Mouse (Mus musculus) embryonic facial prominence, embryonic 12.5 days (tissue): Measurements from ENCODE around the gene 4632433K11Rik. TPM values are rescaled to one million over a fixed set of nuclear protein-coding genes. Genes with fewer than 3 reads are reported as not detected.

Source experiments
- ATAC-seq: fragments of 200-750 bp; cut with Nextera tagmentation; 2 replicates; pipeline ENCODE4 v1.8.0; 2017; ENCODE audit not compliant: insufficient number of reproducible peaks, insufficient read depth, low FRiP score, low TSS enrichment
- H3K27ac ChIP-seq: fragments of 300-500 bp; sonication (generic); 2 replicates; pipeline ENCODE4 v1.5.1; 2016; ENCODE audit warnings: mild to moderate bottlenecking
- H3K27me3 ChIP-seq: fragments of 300-500 bp; sonication (generic); 2 replicates; pipeline ENCODE4 v1.6.1; 2016; ENCODE audit warnings: mild to moderate bottlenecking, moderate library complexity
- H3K36me3 ChIP-seq: fragments of 300-500 bp; sonication (generic); 2 replicates; pipeline ENCODE4 v1.6.1; 2016; ENCODE audit warnings: mild to moderate bottlenecking
- H3K4me1 ChIP-seq: fragments of 300-500 bp; sonication (generic); 2 replicates; pipeline ENCODE4 v1.6.1; 2016
- H3K4me2 ChIP-seq: fragments of 300-500 bp; sonication (generic); replicated peaks from 2 replicates; pipeline ENCODE4 v1.6.1; 2016; ENCODE audit warnings: mild to moderate bottlenecking, moderate library complexity
- H3K4me3 ChIP-seq: fragments of 300-500 bp; sonication (generic); 2 replicates; pipeline ENCODE4 v1.5.1; 2016; ENCODE audit warnings: mild to moderate bottlenecking
- H3K9ac ChIP-seq: fragments of 300-500 bp; sonication (generic); 2 replicates; pipeline ENCODE4 v1.6.1; 2016; ENCODE audit warnings: mild to moderate bottlenecking, moderate library complexity
- H3K9me3 ChIP-seq: fragments of 300-500 bp; sonication (generic); 2 replicates; pipeline ENCODE4 v1.6.1; 2016; ENCODE audit warnings: mild to moderate bottlenecking, moderate library complexity
- WGBS: fragments of 180-500 bp; shearing (Covaris S2); methylation state at CpG from one replicate; pipeline ENCODE4 v1.1.7; 2016; 5-methylcytosine and 5-hydroxymethylcytosine counted together
- polyA plus RNA-seq: library from polyadenylated mRNA; unstranded; fragments of >200 nt; fragmentation: Nextera tagmentation; extraction: Ambion mirVana; gene quantifications from 2 replicates; pipeline ENCODE4 v1.2.1, GENCODE M21; 2016

Gene 4632433K11Rik
- polyA plus RNA-seq, 1 experiment from 2014 or later: not detected

- H3K4me2 ChIP-seq: peak within 1 kb of the TSS; percentile 82
Measured at GRCm38 (mm10) chr7:5080010-5080751, 46.3 kb downstream of the 4632433K11Rik start, which contains the start of gene Epn1. Gene Epn1, plus strand, starts transcription at chr7:5080235.

GRCm38 (mm10) chr7:5080815-5081214 lies 46.9 kb downstream of the 4632433K11Rik start:
- H3K36me3 ChIP-seq: peaks cover 47% of the 10 kb centered on the region
- peaks cover 7% of the 10 kb centered on the region for H3K4me1 ChIP-seq
- 15% methylated on average over 6 of the region's 6 CpGs for WGBS
- peak overlapping the region; percentile 94 for H3K27ac ChIP-seq
- H3K4me2 ChIP-seq: peak overlapping the region; percentile 82
- ATAC-seq: no peak
- H3K27me3 ChIP-seq: no peaks in the 10 kb centered on the region
- peak overlapping the region; percentile 98 for H3K4me3 ChIP-seq
- peak overlapping the region; percentile 99 for H3K9ac ChIP-seq
- no peaks in the 10 kb centered on the region for H3K9me3 ChIP-seq

More at GRCm38 (mm10) chr7:5080010-5080751, 46.3 kb downstream of the 4632433K11Rik start, which contains the start of gene Epn1:
- peaks cover 50% of the 10 kb centered on the region for H3K36me3 ChIP-seq
- peak within 1 kb of the TSS; percentile 99 for H3K9ac ChIP-seq
- H3K27me3 ChIP-seq: no peaks in the 10 kb centered on the region
- peak; percentile 96 for ATAC-seq
- WGBS: under 1% methylated on average over 67 of the region's 81 CpGs
- H3K4me3 ChIP-seq: peak within 1 kb of the TSS; percentile 98
- H3K4me1 ChIP-seq: peaks cover 7% of the 10 kb centered on the region
- H3K27ac ChIP-seq: peak within 1 kb of the TSS; percentile 94
- H3K9me3 ChIP-seq: no peaks in the 10 kb centered on the region

GRCm38 (mm10) chr7:5081241-5081640 lies 47.3 kb downstream of the 4632433K11Rik start:
- no peak for ATAC-seq
- H3K27ac ChIP-seq: no peak overlapping the region
- H3K9me3 ChIP-seq: no peaks in the 10 kb centered on the region
- peaks cover 7% of the 10 kb centered on the region for H3K4me1 ChIP-seq
- H3K4me3 ChIP-seq: peak overlapping the region; percentile 98
- H3K36me3 ChIP-seq: peaks cover 47% of the 10 kb centered on the region
- 77% methylated on average over 6 of the region's 6 CpGs for WGBS
- H3K4me2 ChIP-seq: peak overlapping the region; percentile 82
- H3K9ac ChIP-seq: peak overlapping the region; percentile 99
- H3K27me3 ChIP-seq: no peaks in the 10 kb centered on the region

- peaks cover 7% of the 10 kb centered on the region for H3K4me1 ChIP-seq
- 0 out of 2 replicates have a peak overlapping the region, but pooled peaks have one; percentile 98 for H3K4me3 ChIP-seq
- WGBS: 96% methylated on average over 2 of the region's 2 CpGs
- peaks cover 45% of the 10 kb centered on the region for H3K36me3 ChIP-seq
- peak overlapping the region; percentile 82; the same call in 1 of the 2 replicates for H3K4me2 ChIP-seq
- H3K9me3 ChIP-seq: no peaks in the 10 kb centered on the region
- no peak overlapping the region for H3K27ac ChIP-seq
- no peaks in the 10 kb centered on the region for H3K27me3 ChIP-seq
- H3K9ac ChIP-seq: peak overlapping the region; percentile 99; the same call in 1 of the 2 replicates
- ATAC-seq: no peak
Measured at GRCm38 (mm10) chr7:5081939-5082338, 48.0 kb downstream of the 4632433K11Rik start.

GRCm38 (mm10) chr7:5083325-5084105 lies 49.6 kb downstream of the 4632433K11Rik start:
- peaks cover 7% of the 10 kb centered on the region for H3K4me1 ChIP-seq
- ATAC-seq: no peak
- no peak overlapping the region for H3K4me2 ChIP-seq
- no peak overlapping the region for H3K27ac ChIP-seq
- H3K9me3 ChIP-seq: no peaks in the 10 kb centered on the region
- H3K4me3 ChIP-seq: no peak overlapping the region
- peaks cover 42% of the 10 kb centered on the region for H3K36me3 ChIP-seq
- no peak overlapping the region for H3K9ac ChIP-seq
- WGBS: 92% methylated on average over 18 of the region's 18 CpGs
- H3K27me3 ChIP-seq: no peaks in the 10 kb centered on the region

Other genes with a start within 250 kb of the 4632433K11Rik start
- gene Tmem238, start 244.5 kb upstream of the 4632433K11Rik start, polyA plus RNA-seq: 5.8 and 6.2 TPM in 2 replicates
- gene Rpl28, start 241.2 kb upstream of the 4632433K11Rik start, polyA plus RNA-seq: 388 and 404 TPM in 2 replicates
- gene Ube2s, start 221.5 kb upstream of the 4632433K11Rik start, polyA plus RNA-seq: 422 and 452 TPM in 2 replicates
- 0.48 and 0.52 TPM in 2 replicates for gene Shisa7, start 189.4 kb upstream of the 4632433K11Rik start, polyA plus RNA-seq
- gene Isoc2b, start 163.9 kb upstream of the 4632433K11Rik start, polyA plus RNA-seq: 4.1 and 4.4 TPM in 2 replicates
- 0.74 and 0.93 TPM in 2 replicates for gene Isoc2a, start 157.0 kb upstream of the 4632433K11Rik start, polyA plus RNA-seq
- not detected in 2 replicates for gene Gm36210, start 127.6 kb upstream of the 4632433K11Rik start, polyA plus RNA-seq
- gene Zfp628, start 118.9 kb upstream of the 4632433K11Rik start, polyA plus RNA-seq: 4.0 and 4.3 TPM in 2 replicates
- 5.4 and 7.7 TPM in 2 replicates for gene Nat14, start 112.1 kb upstream of the 4632433K11Rik start, polyA plus RNA-seq
- gene Ssc5d, start 108.3 kb upstream of the 4632433K11Rik start, polyA plus RNA-seq: 1.5 and 1.6 TPM in 2 replicates
- gene Sbk2, start 69.7 kb upstream of the 4632433K11Rik start, polyA plus RNA-seq: 0.20 and 0.32 TPM in 2 replicates
- gene Sbk3, start 63.0 kb upstream of the 4632433K11Rik start, polyA plus RNA-seq: 0.06 TPM in 1 of 2 replicates, not detected in the other
- 43.3 and 46.7 TPM in 2 replicates for gene Zfp579, start 38.0 kb upstream of the 4632433K11Rik start, polyA plus RNA-seq
- gene Zfp524, start 19.7 kb upstream of the 4632433K11Rik start, polyA plus RNA-seq: 9.3 and 10.6 TPM in 2 replicates
- 58.9 and 59.3 TPM in 2 replicates for gene Fiz1, start 19.4 kb upstream of the 4632433K11Rik start, polyA plus RNA-seq
- not detected in 2 replicates for gene Gm44973, start 18.6 kb upstream of the 4632433K11Rik start, polyA plus RNA-seq
- gene Zfp865, start 13.7 kb upstream of the 4632433K11Rik start, polyA plus RNA-seq: 8.2 TPM in 2 replicates
- 35.5 and 38.4 TPM in 2 replicates for gene Ccdc106, start 13.6 kb upstream of the 4632433K11Rik start, polyA plus RNA-seq
- gene Zfp784, start 4.3 kb downstream of the 4632433K11Rik start, polyA plus RNA-seq: 5.4 and 5.7 TPM in 2 replicates
- 36.4 and 41.8 TPM in 2 replicates for gene Zfp580, start 17.4 kb downstream of the 4632433K11Rik start, polyA plus RNA-seq
- gene U2af2, start 28.0 kb downstream of the 4632433K11Rik start, polyA plus RNA-seq: 159 and 161 TPM in 2 replicates
- gene Epn1, start 46.1 kb downstream of the 4632433K11Rik start, polyA plus RNA-seq: 66.0 and 67.2 TPM in 2 replicates
- gene Rfpl4, start 82.8 kb downstream of the 4632433K11Rik start, polyA plus RNA-seq: not detected in 2 replicates
- 0.22 and 0.27 TPM in 2 replicates for gene Rasl2-9, start 91.8 kb downstream of the 4632433K11Rik start, polyA plus RNA-seq
- not detected in 2 replicates for gene Vmn1r55, start 115.6 kb downstream of the 4632433K11Rik start, polyA plus RNA-seq
- not detected in 2 replicates for gene Vmn1r56, start 162.6 kb downstream of the 4632433K11Rik start, polyA plus RNA-seq
- gene Vmn1r57, start 184.4 kb downstream of the 4632433K11Rik start, polyA plus RNA-seq: not detected in 2 replicates